Mouse (Mus musculus) CH12.LX (cell line): Measurements from ENCODE around the gene Sema4g. TPM values are rescaled to one million over a fixed set of nuclear protein-coding genes. Genes with fewer than 3 reads are reported as not detected.

Experiments
- DNase-seq: peaks from one replicate; pipeline ENCODE4 v3.0.0-alpha.2; 2013; ENCODE audit errors: extremely low read depth
- H3K27ac ChIP-seq: 2 replicates; pipeline ENCODE4 v1.5.1; 2012; ENCODE audit warnings: low read depth, mild to moderate bottlenecking, control low read depth, moderate library complexity; ENCODE audit not compliant: insufficient read depth
- H3K27me3 ChIP-seq: replicated peaks from 2 replicates; pipeline ENCODE3; 2012; ENCODE audit warnings: inconsistent platforms
- H3K36me3 ChIP-seq, 2 experiments: replicated peaks in 1 of 2; 2 replicates each; pipeline versions ENCODE3 to v1.6.1; 2012; ENCODE audit warnings: inconsistent platforms in 1 of 2, low read length in 1 of 2, mild to moderate bottlenecking in 1 of 2, mixed read lengths in 1 of 2, moderate library complexity in 1 of 2; ENCODE audit not compliant: control insufficient read depth in 1 of 2, insufficient read depth in 1 of 2
- H3K4me1 ChIP-seq, 2 experiments: 2 replicates each; pipeline ENCODE4 v1.6.1; 2012; ENCODE audit warnings: inconsistent platforms in 1 of 2, moderate library complexity in 1 of 2; ENCODE audit not compliant: insufficient read depth in 2 of 2, control insufficient read depth in 1 of 2
- H3K4me2 ChIP-seq: 2 replicates; pipeline ENCODE4 v1.6.1; 2012; ENCODE audit warnings: low read depth, mild to moderate bottlenecking, control low read depth; ENCODE audit not compliant: poor library complexity, insufficient read depth, severe bottlenecking
- H3K4me3 ChIP-seq, 3 experiments: fragments of 150-350 bp in 1 of 3; sonication (generic) in 1 of 3; replicated peaks in 1 of 3; 2 replicates each; pipeline versions ENCODE3 to v1.5.1; 2011 to 2012; ENCODE audit warnings: low read depth in 2 of 3, low read length in 2 of 3, mild to moderate bottlenecking in 2 of 3, moderate library complexity in 2 of 3, control low read depth in 1 of 3, improper control_type of control experiment in 1 of 3, inconsistent platforms in 1 of 3, mixed read lengths in 1 of 3; ENCODE audit not compliant: poor library complexity in 1 of 3
- H3K79me2 ChIP-seq: replicated peaks from 2 replicates; pipeline ENCODE4 v1.6.1; 2012; ENCODE audit warnings: mild to moderate bottlenecking, moderate library complexity; ENCODE audit not compliant: control insufficient read depth, poor library complexity, insufficient read depth, severe bottlenecking; ENCODE audit errors: extremely low read depth
- H3K9ac ChIP-seq: 2 replicates; pipeline ENCODE4 v1.6.1; 2012; ENCODE audit warnings: low read depth, mild to moderate bottlenecking, control low read depth, moderate library complexity; ENCODE audit not compliant: insufficient read depth
- H3K9me3 ChIP-seq: replicated peaks from 2 replicates; pipeline ENCODE3; 2012; ENCODE audit warnings: low read length, inconsistent platforms, mixed read lengths
- CHD1 ChIP-seq: IDR thresholded peaks from 2 replicates; pipeline ENCODE4 v1.6.1; 2012; ENCODE audit warnings: low read depth, low read length, improper control_type of control experiment, inconsistent platforms
- CHD2 ChIP-seq: IDR thresholded peaks from 2 replicates; pipeline ENCODE4 v1.6.1; 2011; ENCODE audit warnings: low read length, improper control_type of control experiment
- CTCF ChIP-seq, 2 experiments: IDR thresholded peaks in 1 of 2; conservative IDR thresholded peaks in 1 of 2; 2 replicates each; pipeline ENCODE4 v1.5.1; 2011 to 2012; ENCODE audit warnings: low read depth in 2 of 2, low read length in 2 of 2, improper control_type of control experiment in 1 of 2, inconsistent platforms in 1 of 2, mild to moderate bottlenecking in 1 of 2, moderate library complexity in 1 of 2
- ETS1 ChIP-seq: conservative IDR thresholded peaks from 2 replicates; pipeline ENCODE4 v1.6.1; 2012; ENCODE audit warnings: low read depth, mild to moderate bottlenecking, inconsistent platforms, low read length, improper control_type of control experiment, moderate library complexity
- HCFC1 ChIP-seq: IDR thresholded peaks from 2 replicates; pipeline ENCODE4 v1.6.1; 2012; ENCODE audit warnings: low read depth, mild to moderate bottlenecking, inconsistent platforms, low read length, improper control_type of control experiment
- IRF4 ChIP-seq: IDR thresholded peaks from 2 replicates; pipeline ENCODE4 v1.6.1; 2014; ENCODE audit warnings: low read depth, mild to moderate bottlenecking, inconsistent platforms, low read length, improper control_type of control experiment
- JUND ChIP-seq: conservative IDR thresholded peaks from 2 replicates; pipeline ENCODE4 v1.6.1; 2011; ENCODE audit warnings: low read depth, low read length, improper control_type of control experiment
- MAFK ChIP-seq: IDR thresholded peaks from 2 replicates; pipeline ENCODE4 v1.6.1; 2011; ENCODE audit warnings: low read length, improper control_type of control experiment; ENCODE audit not compliant: insufficient replicate concordance
- MAZ ChIP-seq: IDR thresholded peaks from 2 replicates; pipeline ENCODE4 v1.6.1; 2012; ENCODE audit warnings: low read depth, mild to moderate bottlenecking, inconsistent platforms, low read length, improper control_type of control experiment, moderate library complexity
- MEF2A ChIP-seq: IDR thresholded peaks from 2 replicates; pipeline ENCODE4 v1.6.1; 2014; ENCODE audit warnings: low read depth, mild to moderate bottlenecking, inconsistent platforms, low read length, improper control_type of control experiment, borderline replicate concordance
- MXI1 ChIP-seq: IDR thresholded peaks from 2 replicates; pipeline ENCODE4 v1.6.1; 2011; ENCODE audit warnings: mild to moderate bottlenecking, low read depth, low read length, improper control_type of control experiment
- MYC ChIP-seq: IDR thresholded peaks from 2 replicates; pipeline ENCODE4 v1.6.1; 2011; ENCODE audit warnings: low read depth, mild to moderate bottlenecking, improper control_type of control experiment, low read length
- NELFE ChIP-seq: IDR thresholded peaks from 2 replicates; pipeline ENCODE4 v1.6.1; 2011; ENCODE audit warnings: low read depth, low read length, improper control_type of control experiment
- NRF1 ChIP-seq: IDR thresholded peaks from 2 replicates; pipeline ENCODE4 v1.6.1; 2014; ENCODE audit warnings: low read depth, mild to moderate bottlenecking, inconsistent platforms, low read length, improper control_type of control experiment, moderate library complexity
- RAD21 ChIP-seq: IDR thresholded peaks from 2 replicates; pipeline ENCODE4 v1.6.1; 2011; ENCODE audit warnings: low read depth, mild to moderate bottlenecking, low read length, improper control_type of control experiment, moderate library complexity
- SIN3A ChIP-seq: IDR thresholded peaks from 2 replicates; pipeline ENCODE4 v1.6.1; 2012; ENCODE audit warnings: low read length, improper control_type of control experiment, inconsistent platforms
- SMC3 ChIP-seq: IDR thresholded peaks from 2 replicates; pipeline ENCODE4 v1.6.1; 2011; ENCODE audit warnings: low read depth, low read length, improper control_type of control experiment
- USF1 ChIP-seq: IDR thresholded peaks from 2 replicates; pipeline ENCODE4 v1.6.1; 2014; ENCODE audit warnings: low read depth, mild to moderate bottlenecking, inconsistent platforms, low read length, improper control_type of control experiment
- ZNF384 ChIP-seq: IDR thresholded peaks from 2 replicates; pipeline ENCODE4 v1.6.1; 2012; ENCODE audit warnings: low read depth, low read length, improper control_type of control experiment, inconsistent platforms
- dilution Hi-C: fragments of 300-500 bp; cut with MboI; formaldehyde crosslinking; loops from 2 replicates; pipeline ENCODE4 v1.14.3; 2020; ENCODE audit warnings: low sequenced_read_pairs; ENCODE audit not compliant: extremely low pct_unique_long_range_greater_than_20kb, extremely low pct_ligation_motif_present
- in situ Hi-C: fragments of 300-500 bp; cut with MboI; formaldehyde crosslinking; loops from 3 replicates; pipeline ENCODE4 v1.14.3; 2019; ENCODE audit warnings: low sequenced_read_pairs, low pct_ligation_motif_present, low pct_unique_long_range_greater_than_20kb, mixed read lengths
- polyA plus RNA-seq: library from polyadenylated mRNA; unstranded; fragments of >175 nt; gene quantifications from 2 replicates; pipeline ENCODE4 v1.2.1, GENCODE M21; 2012; ENCODE audit warnings: low read depth; ENCODE audit not compliant: insufficient read length
- total RNA-seq, 2 experiments: library from RNA; depleted of rRNA; stranded (reverse); fragments of 300-350 nt in 1 of 2; fragments of >200 nt in 1 of 2; gene quantifications; 2 replicates each; pipeline ENCODE4 v1.2.3; 2012 to 2014

Sema4g gene
- total and polyA plus RNA-seq, 3 experiments: 0.71 to 8.4 (median 1.1) TPM

DNA sequence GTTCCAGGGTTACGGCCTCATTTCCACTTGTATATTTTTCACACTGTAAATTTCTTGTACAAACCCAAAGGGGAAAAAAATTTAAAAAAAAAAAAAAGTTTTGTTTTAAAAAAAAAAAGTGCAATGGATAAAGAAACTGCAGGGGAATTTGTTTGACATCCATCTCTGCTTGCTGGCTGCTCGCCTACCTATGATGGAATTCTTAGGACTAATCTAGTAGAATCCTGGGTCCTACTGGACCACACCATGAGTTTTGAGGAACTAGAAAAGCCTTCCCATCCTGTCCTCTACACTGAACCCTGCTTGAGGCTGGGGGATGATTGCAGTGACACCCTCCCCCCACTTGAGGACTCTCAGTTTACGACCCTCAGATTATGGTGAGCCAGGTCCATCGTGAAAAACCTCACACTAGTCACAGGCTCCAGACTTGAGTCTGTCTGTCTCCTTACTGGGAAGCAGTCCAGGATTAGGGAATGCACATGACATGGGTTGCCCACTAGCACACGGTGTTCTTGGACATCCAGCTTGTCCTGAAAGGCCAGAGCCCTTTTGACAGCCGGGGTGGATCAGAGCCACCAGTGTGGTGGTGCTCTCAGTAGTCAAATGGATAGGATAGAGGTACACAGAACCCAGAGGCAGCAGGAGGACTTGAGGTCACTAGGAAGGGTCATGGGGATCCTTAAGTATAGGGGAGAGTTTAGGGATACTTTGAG lies 38.2 kb downstream of the Sema4g start:
- Histone ChIP-seq H3K27ac (no peak overlapping the region), H3K9ac (no peak overlapping the region), H3K36me3 (peaks cover 0 to 28% of the 10 kb centered on the region in 2 experiments), H3K27me3 (peaks cover 47% of the 10 kb centered on the region), H3K4me1 (peaks cover 8 to 15% of the 10 kb centered on the region in 2 experiments), H3K9me3 (no peaks in the 10 kb centered on the region), H3K4me3 (no peak overlapping the region), H3K79me2 (no peaks in the 10 kb centered on the region), H3K4me2 (no peak overlapping the region)
- TF ChIP-seq ETS1 (no peak), SIN3A (no peak), CHD1 (no peak), MAFK (no peak), CHD2 (no peak)
- no peak for DNase-seq
- in situ Hi-C loops (loop anchor here (25.0 kb wide), 1 partner anchor 440 kb away; no protein-coding TSS in a partner anchor), dilution Hi-C loops (no loop called here)

- Histone ChIP-seq H3K9ac (no peak overlapping the region), H3K4me3 (no peak overlapping the region), H3K4me1 (peaks cover 8 to 17% of the 10 kb centered on the region in 2 experiments), H3K36me3 (peaks cover 0 to 28% of the 10 kb centered on the region in 2 experiments), H3K79me2 (no peaks in the 10 kb centered on the region), H3K4me2 (no peak overlapping the region), H3K9me3 (no peaks in the 10 kb centered on the region), H3K27me3 (peaks cover 42% of the 10 kb centered on the region), H3K27ac (no peak overlapping the region)
- in situ Hi-C loops: loop anchor here (25.0 kb wide), 1 partner anchor 441 kb away; no protein-coding TSS in a partner anchor
- DNase-seq: no peak
- TF ChIP-seq MEF2A (no peak), NRF1 (no peak), RAD21 (no peak), CTCF (conservative IDR thresholded peaks at IDR 0.05 in 1 of 2, IDR thresholded peaks at IDR 0.05 in 1 of 2; ENCODE audit: low read depth in 2 of 2, low read length in 2 of 2) (no peak), ZNF384 (no peak), MXI1 (no peak), SMC3 (no peak), JUND (no peak), USF1 (no peak)
- dilution Hi-C loops: no loop called here
Measured at GRCm38 (mm10) chr19:45027848-45028247, 38.9 kb downstream of the Sema4g start.

GRCm38 (mm10) chr19:45028746-45029145 lies 39.8 kb downstream of the Sema4g start:
- Histone ChIP-seq H3K27ac (no peak overlapping the region), H3K4me1 (peaks cover 8 to 17% of the 10 kb centered on the region in 2 experiments), H3K27me3 (peaks cover 46% of the 10 kb centered on the region), H3K4me2 (no peak overlapping the region), H3K9ac (no peak overlapping the region), H3K4me3 (no peak overlapping the region), H3K9me3 (no peaks in the 10 kb centered on the region), H3K79me2 (no peaks in the 10 kb centered on the region), H3K36me3 (peaks cover 0 to 25% of the 10 kb centered on the region in 2 experiments)
- TF ChIP-seq USF1 (no peak), MYC (no peak), IRF4 (no peak), HCFC1 (no peak), SMC3 (no peak), MAZ (no peak), NELFE (no peak), ZNF384 (no peak)
- in situ Hi-C loops: loop anchor here (25.0 kb wide), 1 partner anchor 441 kb away; no protein-coding TSS in a partner anchor
- DNase-seq: no peak
- dilution Hi-C loops: no loop called here
